Mouse (Mus musculus): ENCODE data around the gene Rag2.

Rag2 gene

DNA sequence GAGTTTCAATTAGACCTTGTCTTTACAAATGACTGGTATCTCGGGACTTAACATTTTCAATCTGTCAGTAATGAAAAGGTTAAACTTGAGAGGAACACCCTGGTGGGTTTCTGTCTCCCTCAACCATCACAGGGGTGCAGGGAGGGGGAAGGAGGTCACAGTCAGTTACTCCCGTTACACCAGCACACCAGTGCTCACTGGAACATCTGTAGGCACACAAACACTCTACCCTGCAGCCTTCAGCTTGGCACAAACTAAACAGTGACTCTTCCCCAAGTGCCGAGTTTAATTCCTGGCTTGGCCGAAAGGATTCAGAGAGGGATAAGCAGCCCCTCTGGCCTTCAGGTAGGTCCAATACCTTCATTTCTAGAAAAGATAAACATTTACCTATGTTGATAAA is at the start of gene Rag2:
Rag2 (plus strand) TSS at position 193 of the 400 bp plus-strand sequence.
- DNase-seq (ENCODE audit: low read depth, low spot score), result no peak

DNA sequence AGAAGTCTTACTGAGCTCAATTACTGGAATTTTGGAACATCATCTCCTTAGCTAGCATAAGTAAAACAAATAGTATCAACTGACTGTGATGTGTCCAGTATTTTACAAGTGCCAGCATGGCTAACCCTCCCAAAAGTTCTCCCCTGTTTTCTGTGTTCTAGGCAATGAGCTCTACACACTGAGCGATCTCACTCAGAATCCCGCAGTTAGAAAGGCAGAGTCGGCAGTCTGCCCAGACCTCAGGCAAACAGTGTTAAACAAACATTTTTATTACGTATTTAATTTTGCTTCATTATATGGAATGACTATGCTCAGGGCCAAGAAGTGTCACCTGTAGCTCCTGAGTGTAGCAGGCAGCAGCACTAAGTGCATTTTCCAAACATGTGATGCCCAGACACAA is 47.3 kb upstream of the Rag2 start:
- DNase-seq (ENCODE audit: low read depth, low spot score), result no peak

DNA sequence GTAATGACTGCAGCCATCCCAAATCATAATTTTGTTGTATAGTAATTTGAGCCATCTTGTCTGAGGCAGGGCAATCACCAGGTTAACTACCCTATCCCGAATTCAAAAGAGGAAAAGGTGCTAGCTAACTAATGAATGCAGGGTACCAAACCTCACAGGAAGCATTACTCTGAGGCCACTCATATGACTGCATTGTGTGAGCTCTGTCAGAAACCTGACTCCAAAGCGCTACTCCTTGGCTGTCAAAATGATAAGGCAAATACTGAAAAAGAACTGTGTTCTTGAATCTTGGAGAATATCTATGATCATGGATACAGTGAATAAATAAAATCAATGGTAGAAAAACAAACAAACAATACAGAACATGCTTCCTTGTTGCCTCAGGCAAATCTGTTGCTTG is 44.5 kb upstream of the Rag2 start:
- no peak for DNase-seq (ENCODE audit: low read depth, low spot score)

DNA sequence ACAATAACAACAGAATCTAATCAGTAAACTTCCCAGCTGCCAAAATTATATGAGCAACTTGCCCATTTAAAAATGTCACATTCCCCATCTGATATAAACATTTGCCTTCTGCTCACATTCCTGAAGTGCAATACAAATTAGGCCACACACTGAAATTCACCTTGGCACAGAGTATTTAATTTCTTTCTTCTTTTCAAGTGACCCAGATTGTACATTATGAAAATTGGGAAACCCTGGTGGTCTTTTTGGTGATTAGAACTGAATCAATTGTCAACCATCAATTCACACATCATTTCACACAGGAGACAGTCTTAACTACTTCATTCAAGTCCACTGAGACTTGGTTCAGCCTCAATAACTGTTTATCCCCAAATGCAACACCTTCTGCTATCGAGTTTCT is 44.1 kb upstream of the Rag2 start:
- DNase-seq (ENCODE audit: low read depth, low spot score), result no peak

DNA sequence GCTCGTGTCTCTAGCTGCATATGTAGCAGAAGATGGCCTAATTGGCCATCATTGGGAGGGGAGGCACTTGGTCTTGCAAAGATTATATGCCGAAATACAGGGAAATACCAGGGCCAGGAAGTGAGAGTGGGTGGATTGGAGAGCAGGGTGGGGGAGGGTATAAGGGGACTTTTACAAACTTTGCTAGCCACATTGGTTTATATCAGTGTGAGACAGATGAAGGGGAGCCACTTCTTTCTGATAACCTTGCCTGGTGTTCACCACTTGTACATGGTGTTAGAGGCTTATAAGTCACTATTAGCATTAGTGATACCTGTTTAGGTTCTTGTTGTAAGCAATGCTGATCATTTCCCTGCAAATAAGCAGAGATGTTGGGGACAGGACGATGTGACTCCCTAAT is 43.5 kb upstream of the Rag2 start:
- DNase-seq (ENCODE audit: low read depth, low spot score), result no peak

DNA sequence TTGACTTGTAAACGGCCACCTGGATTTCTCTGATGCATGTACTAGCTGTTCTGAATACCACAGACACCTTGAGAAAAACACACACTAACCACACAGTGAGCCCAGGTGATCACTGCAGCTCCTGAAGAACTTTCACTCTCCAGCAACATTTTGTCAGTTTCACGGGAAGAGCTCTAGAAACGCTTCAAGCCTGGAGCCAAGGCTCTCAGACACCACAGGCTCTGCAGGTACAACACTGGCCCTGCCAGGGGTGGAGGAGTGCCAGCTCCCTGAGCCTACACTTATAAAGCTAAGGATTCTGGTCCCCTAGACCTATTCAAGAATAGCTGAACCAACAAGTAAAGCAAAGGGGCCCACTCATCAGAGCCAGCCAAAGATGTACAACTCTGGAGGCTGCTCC is 43.1 kb upstream of the Rag2 start:
- no peak for DNase-seq (ENCODE audit: low read depth, low spot score)

DNA sequence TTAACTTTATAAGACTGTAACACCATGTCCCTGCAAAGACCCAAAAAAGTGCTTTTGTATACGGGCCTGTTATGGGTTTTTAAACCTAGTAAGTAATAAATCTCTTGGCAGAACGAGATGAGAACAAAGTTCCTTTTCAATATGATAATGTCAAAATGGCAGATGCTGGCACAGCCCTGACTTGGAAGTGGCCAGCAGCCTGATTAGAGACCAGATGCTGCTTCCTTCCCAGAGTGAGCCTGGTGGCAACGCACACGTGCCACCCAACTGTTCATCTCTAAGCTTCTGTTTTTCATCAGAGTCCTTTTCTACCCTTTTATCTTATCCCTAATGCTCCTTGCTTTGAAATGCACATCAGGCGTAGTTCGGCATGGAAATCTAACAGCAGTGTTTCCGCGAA is 33.2 kb upstream of the Rag2 start:
- DNase-seq (ENCODE audit: low read depth, low spot score), result no peak

DNA sequence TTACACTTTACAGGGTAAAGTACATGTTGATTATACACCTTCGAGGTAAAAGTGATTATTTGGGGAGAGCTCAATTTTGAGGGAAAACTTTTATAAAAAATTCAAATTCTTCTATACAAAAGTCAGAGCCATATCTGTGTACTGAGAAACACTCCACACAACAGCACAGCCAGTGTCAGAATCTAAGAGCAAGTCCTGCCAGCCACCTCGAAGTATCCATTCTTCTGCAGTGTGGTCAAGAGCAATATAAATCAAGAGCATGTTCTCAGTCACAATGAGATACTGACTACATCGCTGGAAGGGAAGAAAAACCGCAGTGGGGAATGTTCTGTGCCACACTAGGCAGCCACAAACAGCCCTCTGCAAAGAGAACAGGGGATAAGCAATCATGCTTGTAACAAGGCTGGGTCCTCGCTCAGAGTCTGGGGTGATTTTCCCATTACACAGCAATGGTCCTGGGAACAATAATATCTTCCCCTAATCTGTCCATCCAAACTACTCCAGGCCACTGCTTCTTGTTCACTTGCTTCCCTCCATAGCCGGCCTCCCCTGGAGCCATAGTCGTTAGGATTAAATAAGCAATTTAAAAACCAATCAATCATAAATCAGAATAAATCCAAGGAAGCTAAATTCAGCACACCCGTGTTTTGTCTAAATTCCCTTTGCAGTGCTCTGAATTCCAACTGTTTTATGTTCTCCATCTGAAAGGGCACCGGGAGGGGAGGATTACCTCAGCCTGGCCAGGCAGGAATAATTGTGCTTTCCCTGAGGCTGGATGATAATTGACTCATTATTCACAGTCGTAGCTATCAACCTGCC is 32.3 kb upstream of the Rag2 start:
- no peak for DNase-seq (ENCODE audit: low read depth, low spot score)

DNA sequence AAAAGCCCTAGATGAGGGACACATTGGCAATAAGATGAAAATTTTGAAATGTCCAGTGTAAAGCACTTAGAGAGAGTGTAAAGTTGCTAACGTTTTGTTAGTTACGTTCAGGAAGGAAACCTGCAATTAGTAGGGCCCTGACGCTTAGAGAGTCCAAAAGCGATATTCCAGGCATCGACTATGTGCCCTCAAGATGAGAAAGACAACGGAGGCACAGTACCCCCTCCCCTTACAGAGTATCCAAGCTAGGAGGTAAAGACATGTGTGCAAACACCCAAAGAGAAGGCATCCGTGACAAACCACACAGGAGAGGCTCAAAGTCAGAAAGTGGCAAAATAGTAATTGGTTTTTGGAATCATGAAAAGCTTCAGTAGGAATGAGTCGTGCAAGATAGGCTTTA is 31.6 kb upstream of the Rag2 start:
- DNase-seq (ENCODE audit: low read depth, low spot score), result no peak

DNA sequence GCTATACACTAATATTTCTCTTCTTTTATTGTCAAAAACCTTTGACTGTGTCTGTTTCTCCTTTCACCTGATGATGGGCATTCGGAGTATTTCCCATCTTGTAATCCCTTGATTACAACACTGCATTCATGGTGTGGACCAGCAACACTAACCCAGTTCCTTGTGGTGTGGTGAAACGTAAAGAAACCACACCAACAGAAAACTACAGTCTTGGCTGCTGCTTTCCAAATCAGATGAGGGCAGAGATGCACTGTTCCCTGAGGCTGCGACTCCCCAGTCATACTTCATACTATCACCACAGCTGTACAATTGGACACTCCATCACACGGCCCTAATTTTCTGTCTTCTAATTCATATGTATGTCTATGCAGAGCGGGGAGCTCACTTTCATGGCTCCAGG is 29.8 kb upstream of the Rag2 start:
- DNase-seq (ENCODE audit: low read depth, low spot score), result no peak

DNA sequence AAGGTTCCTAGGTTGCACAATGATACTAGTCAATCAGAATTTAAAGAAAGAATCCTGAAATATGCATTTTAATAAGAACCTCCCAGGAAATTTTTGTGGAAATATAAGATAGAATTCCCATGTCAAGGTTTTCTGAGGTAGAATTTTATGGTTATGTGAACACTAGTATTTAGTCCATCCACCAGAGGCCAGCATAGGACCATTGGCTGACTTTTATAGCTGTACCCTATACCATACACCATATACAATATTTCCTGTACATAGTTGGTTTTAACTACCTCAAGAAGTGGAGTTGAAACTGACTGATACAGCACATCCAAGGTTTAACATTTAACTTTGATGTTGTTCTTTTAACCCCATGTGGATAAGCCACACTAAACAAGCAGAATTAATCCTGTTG is 27.3 kb upstream of the Rag2 start:
- DNase-seq (ENCODE audit: low read depth, low spot score), result no peak

DNA sequence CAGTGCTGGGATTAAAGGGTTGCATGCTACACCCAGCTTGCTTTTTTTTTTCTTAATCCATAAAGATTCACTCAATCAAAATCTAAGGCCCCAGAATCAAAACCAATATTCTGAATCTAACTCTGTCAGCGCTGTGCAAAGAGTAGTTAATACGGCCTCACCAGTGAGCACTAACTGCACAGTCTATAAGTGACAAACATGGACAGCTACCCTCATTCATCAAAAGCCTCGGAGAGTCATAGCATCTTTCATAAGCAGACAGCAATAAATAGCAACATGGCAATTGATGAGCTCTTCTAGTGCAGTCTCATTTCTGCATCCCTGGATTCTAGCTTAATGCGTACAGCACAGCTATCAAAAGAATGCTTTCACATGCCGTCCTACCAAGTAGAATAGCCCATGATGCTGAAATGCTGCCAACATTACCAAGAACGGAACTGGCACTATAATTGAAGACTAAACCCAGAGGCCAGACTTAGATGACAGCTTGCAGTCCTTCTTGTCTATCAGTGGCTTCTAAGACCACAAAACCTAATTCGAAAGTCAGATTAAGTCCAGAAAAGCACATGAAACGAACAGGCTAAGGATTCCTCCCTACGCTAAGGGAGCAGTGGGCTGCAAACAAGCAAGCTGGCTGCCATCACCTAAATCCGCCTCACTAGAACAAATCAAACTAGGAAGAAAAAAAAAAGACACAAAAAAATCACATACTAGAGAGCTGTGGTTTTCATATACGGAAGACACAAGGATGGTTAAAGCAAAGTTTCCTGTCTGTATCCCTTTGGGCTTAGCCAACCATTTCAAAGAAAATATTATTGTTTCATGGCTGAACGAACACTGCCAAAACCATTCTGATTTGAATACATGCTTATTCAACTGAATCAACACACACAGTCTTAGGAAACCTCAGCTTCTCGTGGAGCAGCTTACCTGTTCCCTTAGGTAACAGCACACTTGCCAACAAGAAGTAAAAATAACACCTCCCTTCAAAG is 26.0 kb upstream of the Rag2 start:
- no peak for DNase-seq (ENCODE audit: low read depth, low spot score)

DNA sequence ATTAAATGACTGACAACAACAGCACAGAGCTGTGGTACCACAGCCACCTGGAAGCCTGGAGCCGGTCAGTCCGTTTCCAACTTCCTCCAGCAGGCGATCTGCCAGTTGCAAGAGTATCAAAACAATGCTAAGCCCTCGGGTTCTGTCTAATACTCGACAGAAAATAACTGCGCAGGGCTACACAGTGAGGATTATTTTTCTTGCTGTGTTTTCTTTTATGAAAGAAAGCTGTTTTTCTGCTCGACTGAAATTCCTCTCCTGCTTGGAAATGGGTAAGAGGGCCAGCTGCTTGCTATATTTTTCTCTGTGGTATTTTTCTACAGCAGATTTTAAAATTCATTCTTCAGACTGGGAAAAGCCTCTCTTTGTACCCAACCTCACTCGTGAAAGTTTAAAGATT is 23.8 kb upstream of the Rag2 start:
- DNase-seq (ENCODE audit: low read depth, low spot score), result no peak

DNA sequence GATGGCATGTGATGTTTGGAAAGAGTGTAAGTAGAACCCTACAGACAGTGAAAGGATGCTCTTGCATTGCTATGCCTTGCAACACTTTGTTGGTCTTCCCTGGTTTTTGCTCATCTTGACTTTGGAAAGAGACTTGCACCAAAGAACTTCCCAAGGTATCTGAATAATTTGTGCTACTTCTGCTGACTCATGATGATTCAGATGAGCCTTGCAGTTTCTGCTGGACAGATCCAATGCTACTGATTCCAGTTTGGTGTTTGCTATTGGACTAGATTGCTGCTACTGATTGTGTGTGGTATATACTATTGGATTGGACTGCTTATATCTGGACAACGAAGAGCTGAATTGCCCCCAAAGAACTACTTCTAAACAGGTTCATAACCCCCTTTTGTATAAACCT is 21.4 kb upstream of the Rag2 start:
- no peak for DNase-seq (ENCODE audit: low read depth, low spot score)

DNA sequence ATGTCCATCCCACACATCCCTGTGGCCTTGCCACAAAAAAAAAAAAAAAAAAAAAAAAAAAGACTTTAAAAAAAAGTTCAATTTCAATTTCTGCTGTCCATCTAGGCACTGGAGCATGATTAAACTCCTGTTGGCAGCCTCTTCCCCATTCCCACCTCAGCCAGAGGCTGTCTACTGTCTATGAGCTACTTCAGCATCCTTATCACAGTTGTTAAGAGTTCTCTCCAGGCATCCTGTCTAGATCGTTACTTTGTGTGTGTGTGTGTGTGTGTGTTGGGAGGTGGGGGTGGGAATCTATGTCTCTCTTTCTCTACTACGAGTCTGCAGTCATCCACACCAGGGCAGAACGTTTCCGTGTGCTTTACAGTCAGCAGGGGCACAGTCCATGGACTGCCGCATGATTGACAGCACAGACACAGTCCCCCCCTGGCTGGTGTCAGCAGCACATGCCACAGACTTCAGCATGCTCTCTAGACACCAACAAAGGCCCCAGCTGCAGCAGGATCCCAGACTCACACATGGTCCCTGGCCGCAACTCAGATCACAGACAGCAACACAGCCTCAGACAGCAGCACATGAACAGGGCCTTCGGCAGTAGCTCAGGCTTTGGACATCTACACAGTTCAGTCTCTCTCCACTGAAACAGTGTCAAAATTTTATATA is 16.2 kb upstream of the Rag2 start:
- DNase-seq (ENCODE audit: low read depth, low spot score), result no peak

DNA sequence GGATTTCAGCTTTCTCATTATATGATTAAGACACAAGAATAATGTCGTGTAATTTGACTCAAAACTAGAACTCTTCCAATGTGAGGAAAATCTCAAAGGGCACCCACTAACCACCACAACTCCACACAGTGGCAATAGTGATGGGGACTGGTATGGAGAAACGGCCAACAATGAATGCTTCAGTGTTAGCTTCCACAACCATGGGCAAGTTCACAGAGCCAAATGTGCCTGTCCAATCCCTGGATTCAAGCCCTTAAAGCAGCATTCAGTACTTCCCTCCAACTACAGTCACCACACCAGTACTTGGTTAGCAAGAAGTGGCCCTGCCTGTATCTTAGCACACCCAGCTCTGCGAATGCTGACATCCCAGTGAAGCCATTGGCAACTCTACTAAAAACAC is 13.7 kb upstream of the Rag2 start:
- DNase-seq (ENCODE audit: low read depth, low spot score), result no peak

DNA sequence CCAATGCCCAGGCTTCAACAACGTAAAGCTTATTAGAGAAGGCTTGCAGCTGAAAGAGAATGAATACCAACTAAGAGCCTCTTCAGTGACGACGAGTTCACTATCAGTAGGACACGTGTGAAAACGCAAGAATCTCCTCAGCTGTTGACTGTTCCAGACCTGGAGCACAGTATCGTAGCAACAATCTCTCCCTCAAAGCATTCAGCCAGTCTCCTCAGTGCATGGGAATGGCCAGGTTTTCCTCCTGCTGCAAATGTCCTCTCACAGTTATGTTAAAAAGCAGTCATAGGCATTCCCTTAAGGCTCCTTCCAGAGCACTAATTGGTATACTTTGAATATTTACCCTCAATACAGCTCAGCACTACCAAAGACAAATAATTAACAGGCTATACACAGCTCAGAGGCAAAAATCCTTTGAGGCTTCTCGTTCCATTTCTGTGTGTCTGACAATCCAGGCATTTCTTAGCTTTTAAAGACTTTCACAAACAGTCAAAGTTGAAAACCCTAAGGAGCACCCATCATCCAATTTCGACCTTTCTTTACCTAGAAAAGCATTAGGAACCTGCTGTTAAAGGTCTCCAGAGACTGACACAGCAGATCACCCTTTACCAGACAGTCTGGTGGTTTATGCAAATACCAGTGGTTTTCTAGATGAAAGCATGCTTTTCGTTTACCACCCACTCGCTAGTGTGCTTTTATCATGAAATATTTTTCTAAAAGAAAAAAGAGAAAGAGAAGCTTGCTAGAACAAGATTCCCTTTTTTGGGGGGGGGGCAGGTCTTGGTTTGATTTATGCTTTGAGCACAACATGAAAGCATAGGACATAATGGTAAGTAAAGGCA is 8.8 kb upstream of the Rag2 start:
- DNase-seq (ENCODE audit: low read depth, low spot score), result peak; percentile 46

DNA sequence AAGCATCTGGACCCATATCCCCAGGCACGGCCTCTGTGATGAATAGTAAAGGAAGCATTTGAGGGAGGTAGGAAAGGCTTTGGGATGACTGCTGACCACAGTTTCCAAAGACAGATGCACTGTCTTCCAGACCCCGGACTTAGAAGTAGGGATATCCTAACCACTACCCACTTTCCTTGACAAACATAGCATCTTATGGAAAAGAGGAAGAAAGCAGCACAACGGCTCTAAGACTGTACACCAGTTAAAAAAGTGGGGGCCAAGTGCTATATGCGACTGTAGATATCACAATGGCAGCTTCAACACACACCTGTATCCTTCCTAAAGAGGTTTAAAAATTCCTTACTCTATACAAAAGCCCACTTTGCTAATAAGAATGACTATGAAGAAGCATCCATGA is 6.1 kb upstream of the Rag2 start:
- no peak for DNase-seq (ENCODE audit: low read depth, low spot score)

DNA sequence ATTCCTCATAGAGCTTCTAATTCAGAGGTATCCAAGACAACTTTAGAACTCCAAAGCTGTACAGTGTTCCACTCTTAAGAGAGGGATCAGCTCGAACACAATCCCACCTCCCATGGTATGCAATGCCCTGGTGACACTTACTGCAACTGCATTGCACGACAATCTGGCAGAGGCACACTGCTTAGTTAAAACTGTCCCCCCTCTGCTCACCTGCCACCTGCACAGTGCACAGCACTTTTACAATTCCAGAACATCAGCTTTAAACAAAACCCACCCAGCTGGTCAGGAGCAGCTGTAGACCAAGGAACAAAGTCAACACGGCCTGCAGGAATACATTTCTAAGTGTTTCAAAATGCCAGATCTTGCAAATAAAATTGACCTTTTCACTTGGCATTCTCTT is 3.6 kb upstream of the Rag2 start:
- DNase-seq (ENCODE audit: low read depth, low spot score), result no peak

DNA sequence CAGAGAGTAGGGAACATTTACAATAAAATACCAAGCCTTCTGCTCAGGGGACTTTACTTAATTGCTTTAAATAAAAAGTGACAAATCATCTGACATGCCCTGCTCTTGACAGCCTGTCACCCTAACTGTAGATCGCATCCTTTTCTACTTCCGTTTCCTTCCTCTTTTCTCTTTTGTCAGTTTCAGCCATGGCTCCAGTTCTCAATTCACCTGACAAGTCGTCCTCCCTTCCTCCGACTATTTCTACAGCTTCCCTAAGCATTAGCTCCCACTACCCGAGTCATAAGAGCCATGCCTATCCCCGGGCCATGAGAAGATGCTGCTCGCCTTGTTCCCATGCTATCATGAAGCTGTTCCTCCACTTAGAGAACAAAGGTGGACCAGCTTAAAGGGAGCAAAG is 2.9 kb upstream of the Rag2 start:
- DNase-seq (ENCODE audit: low read depth, low spot score), result no peak

DNA sequence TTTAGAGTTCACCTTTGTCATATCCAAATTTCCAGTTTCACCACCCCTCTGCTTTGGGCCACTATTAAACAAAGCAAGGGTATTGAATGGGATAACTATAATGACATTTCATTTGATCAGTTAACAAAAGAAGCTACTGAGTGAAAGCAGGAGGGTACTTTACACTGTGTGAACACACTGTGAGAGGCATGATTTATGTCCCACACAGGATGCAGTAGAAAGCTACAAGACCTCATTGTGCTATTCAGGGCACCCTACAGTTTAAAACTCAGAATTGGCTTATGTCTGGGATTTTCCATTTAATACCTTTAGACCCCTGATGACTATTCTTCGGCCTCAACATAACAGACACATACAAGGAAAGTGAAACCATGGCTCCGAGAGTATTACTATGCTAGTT is 1.5 kb upstream of the Rag2 start:
- no peak for DNase-seq (ENCODE audit: low read depth, low spot score)

All from CD4-positive helper T cell, adult 2 months (primary cell).